ENCODE assay signal across 8 mouse cellular contexts in the genomic region with DNA sequence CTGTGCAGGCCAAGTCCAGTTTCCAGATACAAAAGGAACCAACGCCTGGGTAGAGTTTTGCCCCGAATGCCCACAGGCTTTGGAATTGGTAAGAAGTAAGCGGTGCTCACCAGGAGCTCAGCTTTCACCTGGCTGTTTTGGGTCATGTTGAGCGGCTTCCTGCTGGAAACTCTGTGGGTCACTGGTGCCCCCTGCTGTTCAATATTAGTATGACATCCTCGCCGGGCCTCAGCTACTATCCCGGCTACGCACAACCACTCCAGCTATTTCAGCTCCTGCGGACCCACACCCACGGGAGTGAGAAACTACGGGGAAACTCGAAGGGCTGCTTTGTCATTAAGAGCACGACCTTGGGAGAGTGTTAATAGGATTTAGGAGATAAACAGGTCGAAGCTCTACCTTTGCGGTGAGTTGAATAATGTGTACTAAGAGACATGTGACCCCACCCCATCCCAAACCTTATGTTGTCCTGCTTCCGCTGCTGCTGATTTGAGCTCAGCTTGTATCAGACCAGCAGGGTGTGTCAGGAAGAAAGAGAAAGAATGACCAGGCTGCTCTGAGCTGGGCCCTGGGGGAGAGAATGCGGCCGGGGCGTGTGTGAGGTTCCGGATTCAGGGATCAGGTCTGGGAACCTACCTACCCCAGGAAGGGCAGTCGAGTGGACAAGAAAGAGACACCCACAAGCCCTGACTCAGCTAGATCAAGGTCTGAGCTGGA. TPM values are rescaled to one million over a fixed set of nuclear protein-coding genes. Genes with fewer than 3 reads are reported as not detected.
DNase-seq lines count a peak whose midpoint lies in the region; ATAC-seq lines count a peak whose summit lies in the region.

No protein-coding gene starts in this region.

- H3K36me3 ChIP-seq in forebrain, embryonic 13.5 days (ENCODE audit: poor library complexity, severe bottlenecking): no peaks in the 10 kb centered on the region

- no peak overlapping the region for H3K4me2 ChIP-seq in forebrain, embryonic 13.5 days

- peak; percentile 82 for DNase-seq in MN1 (ENCODE audit: low spot score)
- peak; percentile 61 for DNase-seq in c-Kit-positive CD71-negative TER-119-negative erythroid progenitor cells, embryonic 14.5 days (ENCODE audit: low read depth)
- DNase-seq in heart, postnatal 14 days: peak; percentile 88 to 91
- peak; percentile 73 for DNase-seq in layer of hippocampus, adult 9-10 months (ENCODE audit: low spot score)
- DNase-seq in lung, postnatal 14 days: peak; percentile 90
- DNase-seq in right cerebral cortex, adult 2 months (ENCODE audit: low spot score in 2 of 2): peak; percentile 90 to 91
- DNase-seq in urinary bladder, postnatal 10 days (ENCODE audit: low spot score): peak; percentile 49

- H3K4me1 ChIP-seq in forebrain, embryonic 13.5 days: no peaks in the 10 kb centered on the region

- ATAC-seq in forebrain, embryonic 13.5 days: peak; percentile 10; the same call in 1 of the 2 replicates

- H3K9me3 ChIP-seq in forebrain, embryonic 13.5 days (replicated peaks): no peaks in the 10 kb centered on the region

- WGBS in forebrain, embryonic 13.5 days: 27% methylated on average over 21 of the region's 21 CpGs

- no peak overlapping the region for H3K27ac ChIP-seq in forebrain, embryonic 13.5 days

- intact Hi-C loops in heart, postnatal 14 days (cut with DNase I): loop anchor here (1.0 to 10.0 kb wide), 4 partner anchors 97 to 246 kb away; partner anchors contain the start of gene Arl4d

- H3K9ac ChIP-seq in forebrain, embryonic 13.5 days: no peak overlapping the region

- no peak overlapping the region for H3K4me3 ChIP-seq in forebrain, embryonic 13.5 days

- peaks cover 15% of the 10 kb centered on the region; the same call in 1 of the 2 replicates for H3K27me3 ChIP-seq in forebrain, embryonic 13.5 days

RNA-seq across cellular contexts. Expression of gene Meox1, which starts 16.2 kb away (rescaled TPM):
- 0.17 and 0.30 TPM in 2 replicates for polyA plus RNA-seq in forebrain, embryonic 13.5 days (2015; fragmentation: Nextera tagmentation; extraction: Ambion mirVana)
- total RNA-seq in heart, postnatal 14 days (2021): 10 to 100 TPM; 13.4 to 18.0 TPM

RNA-seq across cellular contexts. Expression of gene Sost, which starts 56.4 kb away (rescaled TPM):
- polyA plus RNA-seq in forebrain, embryonic 13.5 days (2015; fragmentation: Nextera tagmentation; extraction: Ambion mirVana): 0.14 TPM in 1 of 2 replicates, not detected in the other
- total RNA-seq in heart, postnatal 14 days (2021): 1 to 10 TPM in 1 of 2 experiments, under 1 TPM in 1; 0.68 to 1.3 TPM
